Mouse (Mus musculus): ENCODE measurements around the gene Gng3.
"Not testable (repeated sequence)": the region's sequence is repeated elsewhere in the genome, so short reads cannot be mapped to it uniquely, and the experiment has no call there.

The Gng3 gene

GRCm38 (mm10) chr19:8844371-8845129, 5.6 kb upstream of the Gng3 start:
- peak; percentile 56 to 82 for DNase-seq

- DNase-seq, result no peak
Observed at GRCm38 (mm10) chr19:8842961-8843360, 4.0 kb upstream of the Gng3 start.

- no peak for DNase-seq
Observed at GRCm38 (mm10) chr19:8841012-8841411, 2.0 kb upstream of the Gng3 start.

GRCm38 (mm10) chr19:8839908-8840791, 1.2 kb upstream of the Gng3 start:
- peak; percentile 85 to 89 for DNase-seq

GRCm38 (mm10) chr19:8838041-8838730, 808 bp downstream of the Gng3 start:
- DNase-seq, result peak; percentile 43 to 49

- DNase-seq, result peak; percentile 86 to 90
Observed at GRCm38 (mm10) chr19:8837251-8837791, 1.7 kb downstream of the Gng3 start, which contains the start of gene Bscl2. Gene Bscl2 (plus strand): TSS chr19:8837467.

GRCm38 (mm10) chr19:8836327-8836726, 2.7 kb downstream of the Gng3 start:
- DNase-seq, result not testable (repeated sequence)

- no peak for DNase-seq
Observed at GRCm38 (mm10) chr19:8832971-8833370, 6.0 kb downstream of the Gng3 start.

- DNase-seq, result no peak
Observed at GRCm38 (mm10) chr19:8831262-8831661, 7.7 kb downstream of the Gng3 start.

GRCm38 (mm10) chr19:8830664-8831063, 8.3 kb downstream of the Gng3 start:
- DNase-seq, result no peak

- peak in 1 of 2 experiments; percentile 34 for DNase-seq
Observed at GRCm38 (mm10) chr19:8829660-8830059, 9.3 kb downstream of the Gng3 start, which contains the start of gene AC129217.1. Gene AC129217.1 (plus strand): TSS chr19:8829773.

GRCm38 (mm10) chr19:8822696-8823095, 16.3 kb downstream of the Gng3 start:
- DNase-seq, result no peak

- DNase-seq, result no peak
Observed at GRCm38 (mm10) chr19:8821146-8821545, 17.8 kb downstream of the Gng3 start.

- no peak for DNase-seq
Observed at GRCm38 (mm10) chr19:8820424-8820956, 18.5 kb downstream of the Gng3 start.

- peak; percentile 98 to 100 for DNase-seq
Observed at GRCm38 (mm10) chr19:8819596-8820423, 19.2 kb downstream of the Gng3 start, which contains the start of gene Hnrnpul2. Gene Hnrnpul2 (plus strand): TSS chr19:8820010.

GRCm38 (mm10) chr19:8818801-8819595, 20.0 kb downstream of the Gng3 start, which contains the start of gene Ttc9c:
Gene Ttc9c (minus strand): TSS chr19:8819333.
- peak; percentile 97 to 99 for DNase-seq

GRCm38 (mm10) chr19:8818301-8818798, 20.6 kb downstream of the Gng3 start:
- no peak for DNase-seq

GRCm38 (mm10) chr19:8817001-8817400, 22.0 kb downstream of the Gng3 start:
- DNase-seq, result no peak

GRCm38 (mm10) chr19:8815812-8816211, 23.2 kb downstream of the Gng3 start:
- DNase-seq, result no peak

GRCm38 (mm10) chr19:8806810-8807209, 32.2 kb downstream of the Gng3 start:
- DNase-seq, result no peak
